Mouse (Mus musculus): Measurements from ENCODE around the gene Hemk1.

DNA sequence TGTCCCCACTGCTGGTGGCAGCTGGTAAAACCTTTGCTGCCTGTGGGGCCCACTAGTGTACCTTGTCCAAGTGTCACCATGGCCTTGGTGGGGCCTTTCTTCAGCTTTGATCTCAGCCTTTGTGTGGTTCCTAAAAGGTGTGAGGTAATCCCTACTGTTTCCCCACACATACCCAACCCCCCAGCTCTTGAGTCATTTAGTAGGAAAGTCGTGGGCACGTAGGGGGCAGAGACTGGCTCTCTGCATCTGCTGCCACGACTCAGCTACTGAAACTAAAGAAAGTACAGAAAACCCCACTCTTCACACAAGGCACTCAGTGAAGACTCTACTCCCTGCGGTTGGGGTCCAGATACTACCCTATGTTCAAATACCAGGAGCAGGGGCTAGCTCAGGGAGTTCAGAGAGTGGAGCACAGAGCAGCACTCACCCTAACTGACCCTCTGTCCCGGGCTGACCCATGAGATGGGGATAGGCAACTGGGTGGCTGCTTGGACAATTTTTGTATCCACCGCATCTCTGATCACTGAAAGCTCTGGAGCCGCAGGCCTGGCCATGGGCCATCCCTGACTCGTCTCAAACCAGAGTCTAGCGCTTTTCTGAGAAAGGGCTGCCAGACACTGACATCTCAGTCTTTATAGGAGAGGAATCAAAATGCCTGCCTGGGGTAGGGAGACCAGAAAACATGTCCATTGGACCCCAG, 34.9 kb downstream of the Hemk1 start:
- TF ChIP-seq CTCF (conservative IDR thresholded peaks at IDR 0.05; ENCODE audit: low read length) (no peak), NANOG (IDR thresholded peaks at IDR 0.05; ENCODE audit: borderline replicate concordance, low read length) (no peak), POU5F1 (IDR thresholded peaks at IDR 0.05; ENCODE audit: borderline replicate concordance, low read length) (no peak)

Data from E14TG2a.4 (cell line).